16 mouse cellular contexts compared by ENCODE assay signal in the genomic region with DNA sequence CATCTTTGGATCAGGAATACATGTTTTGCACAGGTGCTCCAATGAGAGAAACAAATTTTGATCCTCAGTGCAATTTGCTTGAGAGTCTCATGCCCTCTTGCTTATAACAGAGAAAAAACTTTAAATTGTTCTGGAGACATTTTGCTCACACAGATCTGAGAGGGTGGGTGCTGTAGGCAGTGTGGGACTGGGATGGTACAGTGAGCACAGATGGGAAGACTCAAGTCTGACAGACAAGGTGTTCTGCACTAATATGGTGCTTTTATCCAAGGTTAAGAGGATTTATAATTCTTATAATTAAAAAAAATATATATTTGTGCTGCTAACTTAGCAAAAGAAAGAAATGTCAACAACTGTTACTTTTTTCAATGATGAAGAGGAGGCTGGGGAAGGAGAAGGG.
"Had no signal": no experiment of that assay in that cellular context is flagged by ENCODE, and none has a peak within 500 bp of the region (broad histone marks: within the 10 kb centered on the region; RNA-seq: fewer than 3 reads in every experiment).

No protein-coding gene starts in this region.

- H3K4me3 ChIP-seq: neural tube, embryonic 13.5 days; neural tube, embryonic 15.5 days; stomach, embryonic 15.5 days had no signal

- DNase-seq: retina, postnatal 1 day; right cerebral cortex, adult 18-20 months; right cerebral cortex, postnatal 14 days; right cerebral cortex, postnatal 25 days; right cerebral cortex, postnatal 4 days; spleen, adult 18-20 months; thymus, adult 18-20 months; thymus, adult 2 months; thymus, postnatal 14 days; thymus, postnatal 25 days; thymus, postnatal 36 days; thymus, postnatal 4 days had no signal

- H3K27ac ChIP-seq: neural tube, embryonic 13.5 days; neural tube, embryonic 15.5 days; stomach, embryonic 15.5 days; stomach, postnatal 0 days had no signal
